Mouse (Mus musculus): Measurements from ENCODE around the gene Jade1. TPM values are rescaled to one million over a fixed set of nuclear protein-coding genes. Genes with fewer than 3 reads are reported as not detected.

Gene Jade1
- polyA plus RNA-seq, 1 experiment from 2014 or later: 15.3 TPM

GRCm38 (mm10) chr3:41561787-41562186 is 6.3 kb downstream of the Jade1 start:
- no peak overlapping the region for H3K9ac ChIP-seq (ENCODE audit: low read depth, low read length)
- 90% methylated on average over 5 of the region's 5 CpGs for WGBS
- H3K27ac ChIP-seq (ENCODE audit: low read depth, low read length): no peak overlapping the region
- no peaks in the 10 kb centered on the region for H3K27me3 ChIP-seq (replicated peaks; ENCODE audit: control insufficient read depth, insufficient read depth, low read length)
- ATAC-seq: no peak
- no peaks in the 10 kb centered on the region for H3K36me3 ChIP-seq (ENCODE audit: control insufficient read depth, insufficient read depth)
- H3K4me3 ChIP-seq (ENCODE audit: low read depth, low read length): no peak overlapping the region
- H3K4me1 ChIP-seq (replicated peaks; ENCODE audit: control insufficient read depth, insufficient read depth, low read length): 0 out of 2 replicates have a peak, but pooled peaks cover 3% of the 10 kb centered on the region
- H3K4me2 ChIP-seq (replicated peaks; ENCODE audit: low read depth): no peak overlapping the region
- TF ChIP-seq CTCF (IDR thresholded peaks at IDR 0.05; ENCODE audit: low read depth): no peak
- H3K9me3 ChIP-seq (ENCODE audit: control insufficient read depth): no peaks in the 10 kb centered on the region

GRCm38 (mm10) chr3:41563211-41563931 is 7.8 kb downstream of the Jade1 start:
- 0 out of 2 replicates have a peak, but pooled peaks cover 3% of the 10 kb centered on the region for H3K4me1 ChIP-seq (replicated peaks; ENCODE audit: control insufficient read depth, insufficient read depth, low read length)
- H3K27me3 ChIP-seq (replicated peaks; ENCODE audit: control insufficient read depth, insufficient read depth, low read length): no peaks in the 10 kb centered on the region
- H3K9ac ChIP-seq (ENCODE audit: low read depth, low read length): peak overlapping the region; percentile 88
- H3K27ac ChIP-seq (ENCODE audit: low read depth, low read length): peak overlapping the region; percentile 98
- no peaks in the 10 kb centered on the region for H3K36me3 ChIP-seq (ENCODE audit: control insufficient read depth, insufficient read depth)
- H3K4me2 ChIP-seq (replicated peaks; ENCODE audit: low read depth): peak overlapping the region; percentile 93
- under 1% methylated on average over 79 of the region's 81 CpGs for WGBS
- H3K4me3 ChIP-seq (ENCODE audit: low read depth, low read length): peak overlapping the region; percentile 70
- ATAC-seq: peak; percentile 71
- H3K9me3 ChIP-seq (ENCODE audit: control insufficient read depth): no peaks in the 10 kb centered on the region
- peak; percentile 79 for TF ChIP-seq CTCF (IDR thresholded peaks at IDR 0.05; ENCODE audit: low read depth)

DNA sequence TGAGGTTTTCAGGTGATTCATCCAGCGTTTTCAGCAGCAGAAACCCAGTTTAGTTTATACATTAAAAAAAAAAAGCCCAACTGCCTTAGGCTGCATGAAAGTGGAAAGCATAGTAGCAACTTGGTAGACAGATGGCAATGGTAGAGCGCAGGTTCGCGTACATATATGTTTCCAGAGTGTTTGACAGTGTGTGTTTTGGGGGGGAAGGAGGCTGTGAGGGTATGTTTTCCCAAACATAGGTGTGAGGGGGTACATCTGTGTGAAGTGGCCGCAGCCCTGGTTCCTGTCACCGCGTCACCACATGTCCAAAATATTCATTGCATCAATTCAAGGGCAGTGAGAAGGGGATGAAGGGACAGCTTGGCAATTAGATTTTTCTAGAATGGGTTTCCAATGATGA is 8.5 kb downstream of the Jade1 start:
- Histone ChIP-seq H3K9ac (ENCODE audit: low read depth, low read length) (peak overlapping the region; percentile 88), H3K4me3 (ENCODE audit: low read depth, low read length) (peak overlapping the region; percentile 70), H3K27me3 (replicated peaks; ENCODE audit: control insufficient read depth, insufficient read depth, low read length) (no peaks in the 10 kb centered on the region), H3K36me3 (ENCODE audit: control insufficient read depth, insufficient read depth) (no peaks in the 10 kb centered on the region), H3K9me3 (ENCODE audit: control insufficient read depth) (no peaks in the 10 kb centered on the region), H3K4me1 (replicated peaks; ENCODE audit: control insufficient read depth, insufficient read depth, low read length) (0 out of 2 replicates have a peak, but pooled peaks cover 3% of the 10 kb centered on the region), H3K27ac (ENCODE audit: low read depth, low read length) (peak overlapping the region; percentile 98), H3K4me2 (replicated peaks; ENCODE audit: low read depth) (peak overlapping the region; percentile 93)
- no peak for TF ChIP-seq CTCF (IDR thresholded peaks at IDR 0.05; ENCODE audit: low read depth)
- 0% methylated on average over 7 of the region's 7 CpGs for WGBS
- ATAC-seq: no peak

- under 1% methylated on average over 53 of the region's 60 CpGs for WGBS
- Histone ChIP-seq H3K9ac (ENCODE audit: low read depth, low read length) (peak overlapping the region; percentile 88), H3K4me2 (replicated peaks; ENCODE audit: low read depth) (peak overlapping the region; percentile 93), H3K36me3 (ENCODE audit: control insufficient read depth, insufficient read depth) (no peaks in the 10 kb centered on the region), H3K27me3 (replicated peaks; ENCODE audit: control insufficient read depth, insufficient read depth, low read length) (no peaks in the 10 kb centered on the region), H3K27ac (ENCODE audit: low read depth, low read length) (peak overlapping the region; percentile 98), H3K9me3 (ENCODE audit: control insufficient read depth) (no peaks in the 10 kb centered on the region), H3K4me3 (ENCODE audit: low read depth, low read length) (peak overlapping the region; percentile 70), H3K4me1 (replicated peaks; ENCODE audit: control insufficient read depth, insufficient read depth, low read length) (0 out of 2 replicates have a peak, but pooled peaks cover 3% of the 10 kb centered on the region)
- ATAC-seq: peak; percentile 75
- peak; percentile 41; the same call in 1 of the 2 replicates for TF ChIP-seq CTCF (IDR thresholded peaks at IDR 0.05; ENCODE audit: low read depth)
Measured at GRCm38 (mm10) chr3:41564471-41565213, 9.1 kb downstream of the Jade1 start.

GRCm38 (mm10) chr3:41565410-41565823 is 9.9 kb downstream of the Jade1 start:
- Histone ChIP-seq H3K27ac (ENCODE audit: low read depth, low read length) (peak overlapping the region; percentile 98), H3K27me3 (replicated peaks; ENCODE audit: control insufficient read depth, insufficient read depth, low read length) (no peaks in the 10 kb centered on the region), H3K9me3 (ENCODE audit: control insufficient read depth) (no peaks in the 10 kb centered on the region), H3K4me2 (replicated peaks; ENCODE audit: low read depth) (peak overlapping the region; percentile 93), H3K36me3 (ENCODE audit: control insufficient read depth, insufficient read depth) (no peaks in the 10 kb centered on the region), H3K4me1 (replicated peaks; ENCODE audit: control insufficient read depth, insufficient read depth, low read length) (0 out of 2 replicates have a peak, but pooled peaks cover 4% of the 10 kb centered on the region), H3K4me3 (ENCODE audit: low read depth, low read length) (peak overlapping the region; percentile 70), H3K9ac (ENCODE audit: low read depth, low read length) (peak overlapping the region; percentile 88)
- peak; percentile 64 for ATAC-seq
- peak; percentile 11; the same call in 1 of the 2 replicates for TF ChIP-seq CTCF (IDR thresholded peaks at IDR 0.05; ENCODE audit: low read depth)
- 1% methylated on average over 47 of the region's 61 CpGs for WGBS

- TF ChIP-seq CTCF (IDR thresholded peaks at IDR 0.05; ENCODE audit: low read depth): peak; percentile 82
- Histone ChIP-seq H3K4me1 (replicated peaks; ENCODE audit: control insufficient read depth, insufficient read depth, low read length) (peaks cover 8% of the 10 kb centered on the region; the same call in 1 of the 2 replicates), H3K9ac (ENCODE audit: low read depth, low read length) (peak overlapping the region; percentile 88), H3K27me3 (replicated peaks; ENCODE audit: control insufficient read depth, insufficient read depth, low read length) (no peaks in the 10 kb centered on the region), H3K36me3 (ENCODE audit: control insufficient read depth, insufficient read depth) (no peaks in the 10 kb centered on the region), H3K9me3 (ENCODE audit: control insufficient read depth) (no peaks in the 10 kb centered on the region), H3K4me3 (ENCODE audit: low read depth, low read length) (peak overlapping the region; percentile 70), H3K4me2 (replicated peaks; ENCODE audit: low read depth) (peak overlapping the region; percentile 93), H3K27ac (ENCODE audit: low read depth, low read length) (peak overlapping the region; percentile 98)
- under 1% methylated on average over 24 of the region's 26 CpGs for WGBS
- ATAC-seq: peak; percentile 20; the same call in 1 of the 2 replicates
Measured at GRCm38 (mm10) chr3:41565955-41566354, 10.4 kb downstream of the Jade1 start.

All from intestine, postnatal 0 days (tissue).